Mouse (Mus musculus): ENCODE results near the gene Ebi3. TPM values are rescaled to one million over a fixed set of nuclear protein-coding genes. Genes with fewer than 3 reads are reported as not detected.
A peak's percentile ranks its signal among the peaks of the same experiment; 100 is the strongest.

The Ebi3 gene
- 3.5 and 4.7 TPM in 2 replicates for polyA plus RNA-seq (2014; fragmentation: Nextera tagmentation; extraction: Ambion mirVana)

DNA sequence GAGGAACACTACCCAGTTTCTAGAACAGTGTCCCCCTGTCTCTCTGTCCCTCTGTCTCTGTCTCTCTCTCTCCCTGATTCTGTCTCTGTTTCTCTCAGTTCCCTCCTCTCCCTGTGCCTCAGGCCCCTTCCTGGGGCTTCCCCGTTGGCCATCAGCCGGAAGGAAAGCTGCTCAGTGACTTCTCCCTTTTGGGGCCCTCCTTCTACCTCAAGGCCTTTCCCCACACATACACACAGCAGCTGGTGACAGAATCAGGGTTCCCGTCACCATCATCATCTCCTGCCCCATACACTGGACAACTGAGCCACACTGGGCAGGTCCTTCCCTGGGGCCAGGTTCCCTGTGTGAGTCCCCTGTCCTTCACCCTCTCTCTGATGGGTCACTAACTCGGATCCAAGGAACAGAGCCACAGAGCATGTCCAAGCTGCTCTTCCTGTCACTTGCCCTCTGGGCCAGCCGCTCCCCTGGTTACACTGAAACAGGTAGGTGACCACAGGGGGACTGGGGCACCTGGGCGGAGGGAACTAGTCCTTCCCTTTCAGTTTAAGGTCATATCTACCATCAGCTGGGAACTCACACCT, at the start of gene Ebi3:
TSS of gene Ebi3 (plus strand) at position 194 of the 581 bp plus-strand sequence.
- H3K4me3 ChIP-seq (ENCODE audit: low read depth, low read length): no peak within 1 kb of the TSS
- H3K9ac ChIP-seq (ENCODE audit: low read depth, low read length): no peak within 1 kb of the TSS
- WGBS: 58% methylated on average over 6 of the region's 6 CpGs
- peaks cover 10% of the 10 kb centered on the region for H3K4me1 ChIP-seq (replicated peaks; ENCODE audit: control insufficient read depth, insufficient read depth, low read length)
- no peak for ATAC-seq (replicated peaks; ENCODE audit: low FRiP score)
- no peaks in the 10 kb centered on the region for H3K9me3 ChIP-seq (ENCODE audit: control insufficient read depth, low read length)
- H3K4me2 ChIP-seq: no peak within 1 kb of the TSS
- no peaks in the 10 kb centered on the region for H3K36me3 ChIP-seq (ENCODE audit: control insufficient read depth, insufficient read depth, low read length)
- H3K27ac ChIP-seq (ENCODE audit: low read depth, low read length): no peak within 1 kb of the TSS
- peak; percentile 31 for DNase-seq (ENCODE audit: low spot score)
- peaks cover 3% of the 10 kb centered on the region; the same call in 1 of the 2 replicates for H3K27me3 ChIP-seq (replicated peaks; ENCODE audit: control insufficient read depth, insufficient read depth, low read length)

DNA sequence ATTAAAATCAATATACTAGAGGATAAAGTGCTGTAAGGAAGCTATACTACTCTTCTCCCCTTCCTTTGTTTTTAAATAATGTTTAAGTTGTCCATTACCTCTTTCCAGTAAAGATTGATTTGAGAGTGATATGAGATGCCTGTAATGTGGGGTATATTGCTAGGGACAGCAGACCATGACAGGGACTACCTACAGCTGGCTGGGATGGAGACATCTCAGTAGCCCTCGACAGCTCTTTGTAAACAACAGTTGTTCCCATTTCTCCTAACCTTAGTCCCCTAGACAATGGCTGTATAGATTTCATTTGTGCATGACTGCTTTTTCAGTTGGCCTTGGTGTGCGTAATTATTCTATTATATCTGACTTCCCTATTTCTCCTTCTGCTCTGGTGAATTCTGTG, 49.4 kb upstream of the Ebi3 start:
- Histone ChIP-seq H3K9ac (ENCODE audit: low read depth, low read length) (no peak overlapping the region), H3K27me3 (replicated peaks; ENCODE audit: control insufficient read depth, insufficient read depth, low read length) (no peaks in the 10 kb centered on the region), H3K36me3 (ENCODE audit: control insufficient read depth, insufficient read depth, low read length) (peaks cover 3% of the 10 kb centered on the region), H3K9me3 (ENCODE audit: control insufficient read depth, low read length) (peaks cover 3% of the 10 kb centered on the region), H3K4me2 (no peak overlapping the region), H3K4me1 (replicated peaks; ENCODE audit: control insufficient read depth, insufficient read depth, low read length) (no peaks in the 10 kb centered on the region), H3K27ac (ENCODE audit: low read depth, low read length) (no peak overlapping the region), H3K4me3 (ENCODE audit: low read depth, low read length) (no peak overlapping the region)
- no peak for ATAC-seq (replicated peaks; ENCODE audit: low FRiP score)
- no peak for DNase-seq (ENCODE audit: low spot score)
- WGBS: 59% methylated on average over 2 of the region's 2 CpGs

DNA sequence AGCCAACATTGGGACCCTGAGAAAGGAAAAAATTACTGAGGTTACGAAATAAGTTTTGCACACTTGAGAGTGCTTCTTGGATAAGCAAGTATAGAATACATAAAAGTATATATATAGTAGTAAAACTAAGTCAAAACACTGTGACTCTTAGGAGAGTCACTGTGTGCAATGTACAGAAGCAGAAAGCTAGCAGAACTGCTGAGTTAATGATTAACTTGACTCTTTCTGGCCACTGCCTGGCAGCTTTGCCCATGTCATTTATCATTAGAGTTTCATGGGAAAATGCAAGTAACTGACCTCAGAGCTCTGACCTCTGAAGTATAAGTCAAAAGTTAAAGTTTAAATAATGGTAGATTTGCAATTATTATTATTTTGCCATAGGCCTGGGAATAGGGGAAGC, 48.8 kb upstream of the Ebi3 start:
- DNase-seq (ENCODE audit: low spot score) (no peak), ATAC-seq (replicated peaks; ENCODE audit: low FRiP score) (peak; percentile 35; the same call in 1 of the 2 replicates)
- WGBS: 59% methylated on average over 1 of the region's 1 CpGs
- H3K9me3 ChIP-seq (ENCODE audit: control insufficient read depth, low read length): no peaks in the 10 kb centered on the region
- no peak overlapping the region for H3K27ac ChIP-seq (ENCODE audit: low read depth, low read length)
- H3K4me1 ChIP-seq (replicated peaks; ENCODE audit: control insufficient read depth, insufficient read depth, low read length): no peaks in the 10 kb centered on the region
- H3K4me3 ChIP-seq (ENCODE audit: low read depth, low read length): no peak overlapping the region
- no peak overlapping the region for H3K9ac ChIP-seq (ENCODE audit: low read depth, low read length)
- 0 out of 2 replicates have a peak, but pooled peaks cover 2% of the 10 kb centered on the region for H3K36me3 ChIP-seq (ENCODE audit: control insufficient read depth, insufficient read depth, low read length)
- no peaks in the 10 kb centered on the region for H3K27me3 ChIP-seq (replicated peaks; ENCODE audit: control insufficient read depth, insufficient read depth, low read length)
- H3K4me2 ChIP-seq: no peak overlapping the region

GRCm38 (mm10) chr17:55904131-55904530, 48.3 kb upstream of the Ebi3 start:
- H3K4me2 ChIP-seq: no peak overlapping the region
- no peaks in the 10 kb centered on the region for H3K36me3 ChIP-seq (ENCODE audit: control insufficient read depth, insufficient read depth, low read length)
- no peaks in the 10 kb centered on the region for H3K9me3 ChIP-seq (ENCODE audit: control insufficient read depth, low read length)
- WGBS: 71% methylated on average over 6 of the region's 6 CpGs
- no peak overlapping the region for H3K4me3 ChIP-seq (ENCODE audit: low read depth, low read length)
- H3K9ac ChIP-seq (ENCODE audit: low read depth, low read length): no peak overlapping the region
- no peak overlapping the region for H3K27ac ChIP-seq (ENCODE audit: low read depth, low read length)
- no peaks in the 10 kb centered on the region for H3K4me1 ChIP-seq (replicated peaks; ENCODE audit: control insufficient read depth, insufficient read depth, low read length)
- ATAC-seq (replicated peaks; ENCODE audit: low FRiP score) (no peak), DNase-seq (ENCODE audit: low spot score) (no peak)
- H3K27me3 ChIP-seq (replicated peaks; ENCODE audit: control insufficient read depth, insufficient read depth, low read length): no peaks in the 10 kb centered on the region

- Histone ChIP-seq H3K4me2 (no peak overlapping the region), H3K27ac (ENCODE audit: low read depth, low read length) (no peak overlapping the region), H3K9ac (ENCODE audit: low read depth, low read length) (no peak overlapping the region), H3K27me3 (replicated peaks; ENCODE audit: control insufficient read depth, insufficient read depth, low read length) (no peaks in the 10 kb centered on the region), H3K9me3 (ENCODE audit: control insufficient read depth, low read length) (no peaks in the 10 kb centered on the region), H3K4me1 (replicated peaks; ENCODE audit: control insufficient read depth, insufficient read depth, low read length) (no peaks in the 10 kb centered on the region), H3K4me3 (ENCODE audit: low read depth, low read length) (no peak overlapping the region), H3K36me3 (ENCODE audit: control insufficient read depth, insufficient read depth, low read length) (no peaks in the 10 kb centered on the region)
- ATAC-seq (replicated peaks; ENCODE audit: low FRiP score) (peak; percentile 52), DNase-seq (ENCODE audit: low spot score) (no peak)
Observed at GRCm38 (mm10) chr17:55906669-55907068, 45.8 kb upstream of the Ebi3 start.

DNA sequence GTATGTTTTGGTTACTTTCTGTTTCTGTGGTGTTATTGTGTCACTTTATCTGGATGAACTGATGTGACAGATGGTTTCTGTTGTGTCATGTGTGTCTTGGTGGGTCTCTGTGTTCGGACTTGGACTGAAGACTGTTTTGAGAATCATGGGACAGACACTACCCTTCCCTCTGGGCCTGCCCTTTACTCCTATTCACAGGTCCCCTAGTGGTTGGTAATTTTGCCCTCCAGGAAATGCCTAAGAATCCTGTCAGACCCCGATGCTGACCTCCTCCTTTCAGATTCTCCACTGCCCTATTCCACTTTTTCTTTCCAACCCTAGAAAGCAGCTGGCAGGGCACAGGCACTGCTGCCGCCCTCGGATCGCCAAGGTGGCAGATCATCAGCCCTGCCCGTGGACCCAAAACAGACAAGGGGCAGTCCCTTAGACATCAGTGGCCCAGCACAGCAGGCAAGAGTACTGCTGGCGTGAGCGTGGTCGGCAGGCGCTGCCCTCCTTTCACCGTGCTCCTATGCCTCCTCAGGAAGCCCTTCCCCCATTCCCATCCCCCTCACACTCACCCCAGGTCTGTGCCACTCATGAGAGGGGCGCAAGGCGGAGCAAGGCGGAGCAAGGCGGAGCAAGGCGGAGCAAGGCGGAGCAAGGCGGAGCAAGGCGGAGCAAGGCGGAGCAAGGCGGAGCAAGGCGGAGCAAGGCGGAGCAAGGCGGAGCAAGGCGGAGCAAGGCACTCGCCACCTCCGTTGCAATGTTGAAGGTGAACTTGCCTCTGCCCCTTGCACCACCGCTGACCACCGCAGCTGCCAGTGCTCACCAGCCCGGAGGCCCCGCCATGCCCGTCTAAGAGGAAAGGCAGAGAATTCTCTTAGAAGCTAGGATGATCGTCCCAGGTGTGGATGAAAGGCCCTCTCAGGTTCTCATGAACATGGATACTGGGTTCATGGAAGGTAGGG, 20.6 kb upstream of the Ebi3 start:
- peak; percentile 87 for ATAC-seq (replicated peaks; ENCODE audit: low FRiP score)

DNA sequence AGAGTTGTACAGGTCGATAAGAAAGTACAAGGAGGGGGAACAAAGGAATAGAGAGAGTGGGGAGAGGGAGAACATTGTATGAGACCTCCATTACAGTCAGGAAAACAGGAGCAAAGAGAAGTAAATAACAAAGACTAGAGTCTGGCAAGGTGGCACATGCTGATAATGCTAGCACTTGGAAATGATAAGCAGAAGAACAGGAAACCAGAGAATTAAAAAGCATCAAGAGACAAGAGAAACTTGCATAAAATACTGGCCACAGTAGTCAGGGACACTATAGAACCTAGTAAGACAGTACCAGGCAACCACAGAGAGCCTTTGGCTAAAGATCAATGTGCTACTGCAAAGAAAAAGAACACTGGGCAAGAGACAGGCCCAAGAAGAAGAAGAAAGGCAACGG, 19.8 kb upstream of the Ebi3 start:
- Histone ChIP-seq H3K9ac (ENCODE audit: low read depth, low read length) (peak overlapping the region; percentile 70), H3K4me2 (peak overlapping the region; percentile 82), H3K4me3 (ENCODE audit: low read depth, low read length) (peak overlapping the region; percentile 68), H3K36me3 (ENCODE audit: control insufficient read depth, insufficient read depth, low read length) (peaks cover 5% of the 10 kb centered on the region; the same call in 1 of the 2 replicates), H3K27ac (ENCODE audit: low read depth, low read length) (peak overlapping the region; percentile 96), H3K4me1 (replicated peaks; ENCODE audit: control insufficient read depth, insufficient read depth, low read length) (no peaks in the 10 kb centered on the region), H3K27me3 (replicated peaks; ENCODE audit: control insufficient read depth, insufficient read depth, low read length) (no peaks in the 10 kb centered on the region), H3K9me3 (ENCODE audit: control insufficient read depth, low read length) (peaks cover 5% of the 10 kb centered on the region; the same call in 1 of the 2 replicates)
- WGBS: 62% methylated on average over 2 of the region's 2 CpGs
- ATAC-seq (replicated peaks; ENCODE audit: low FRiP score) (peak; percentile 66), DNase-seq (ENCODE audit: low spot score) (no peak)

More for the DNA sequence above, 20.6 kb upstream of the Ebi3 start:
- H3K9ac ChIP-seq (ENCODE audit: low read depth, low read length): peak overlapping the region; percentile 70
- H3K9me3 ChIP-seq (ENCODE audit: control insufficient read depth, low read length): peaks cover 5% of the 10 kb centered on the region; the same call in 1 of the 2 replicates
- H3K27me3 ChIP-seq (replicated peaks; ENCODE audit: control insufficient read depth, insufficient read depth, low read length): no peaks in the 10 kb centered on the region
- H3K4me1 ChIP-seq (replicated peaks; ENCODE audit: control insufficient read depth, insufficient read depth, low read length): no peaks in the 10 kb centered on the region
- H3K36me3 ChIP-seq (ENCODE audit: control insufficient read depth, insufficient read depth, low read length): peaks cover 5% of the 10 kb centered on the region; the same call in 1 of the 2 replicates
- 1% methylated on average over 33 of the region's 33 CpGs for WGBS
- peak overlapping the region; percentile 82 for H3K4me2 ChIP-seq
- DNase-seq (ENCODE audit: low spot score): peak; percentile 74
- H3K4me3 ChIP-seq (ENCODE audit: low read depth, low read length): peak overlapping the region; percentile 68
- peak overlapping the region; percentile 96 for H3K27ac ChIP-seq (ENCODE audit: low read depth, low read length)

DNA sequence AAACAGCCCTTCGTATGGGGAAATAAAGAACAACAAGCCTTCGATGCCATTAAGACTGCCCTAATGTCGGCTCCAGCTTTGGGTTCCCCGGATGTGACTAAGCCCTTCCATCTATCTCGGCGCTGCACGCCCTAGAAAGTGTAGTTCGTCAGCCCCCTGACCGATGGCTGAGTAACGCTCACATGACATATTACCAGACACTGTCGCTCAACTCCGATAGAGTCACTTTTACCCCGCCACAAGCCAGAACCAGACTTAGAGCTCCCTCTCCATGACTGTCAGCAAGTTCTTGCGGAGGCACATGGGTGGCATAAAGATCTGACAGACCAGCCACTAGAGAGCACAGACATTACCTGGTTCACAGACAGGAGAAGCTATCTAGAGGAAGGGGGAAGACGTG, 19.2 kb upstream of the Ebi3 start:
- Histone ChIP-seq H3K27ac (ENCODE audit: low read depth, low read length) (peak overlapping the region; percentile 96), H3K4me3 (ENCODE audit: low read depth, low read length) (peak overlapping the region; percentile 68), H3K4me2 (peak overlapping the region; percentile 82), H3K4me1 (replicated peaks; ENCODE audit: control insufficient read depth, insufficient read depth, low read length) (no peaks in the 10 kb centered on the region), H3K9ac (ENCODE audit: low read depth, low read length) (0 out of 2 replicates have a peak overlapping the region, but pooled peaks have one; percentile 18), H3K9me3 (ENCODE audit: control insufficient read depth, low read length) (peaks cover 7% of the 10 kb centered on the region), H3K27me3 (replicated peaks; ENCODE audit: control insufficient read depth, insufficient read depth, low read length) (no peaks in the 10 kb centered on the region), H3K36me3 (ENCODE audit: control insufficient read depth, insufficient read depth, low read length) (peaks cover 5% of the 10 kb centered on the region; the same call in 1 of the 2 replicates)
- ATAC-seq (replicated peaks; ENCODE audit: low FRiP score): no peak
- 75% methylated on average over 15 of the region's 15 CpGs for WGBS
- DNase-seq (ENCODE audit: low spot score): no peak

Data from liver, embryonic 11.5 days (tissue).